Comparison of ENCODE assay signal across 9 mouse cellular contexts in the genomic region with DNA sequence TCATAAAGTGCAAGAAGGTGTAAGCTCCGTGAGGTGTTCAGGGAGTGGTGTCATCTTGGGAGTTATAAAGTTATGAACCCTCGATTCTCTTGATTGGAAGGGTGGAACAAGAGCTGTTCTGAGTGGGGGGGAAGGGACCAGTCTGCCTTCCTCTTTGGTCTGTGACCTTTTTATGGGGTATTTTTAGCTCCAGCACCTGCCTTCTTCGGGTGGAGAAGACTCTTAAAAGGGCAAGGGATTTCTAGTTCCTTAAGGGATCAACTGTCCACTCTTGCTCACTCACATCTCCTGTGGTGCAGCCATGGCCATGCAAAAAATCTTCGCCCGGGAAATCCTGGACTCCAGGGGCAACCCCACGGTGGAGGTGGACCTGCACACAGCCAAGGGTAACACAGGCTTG. TPM values are rescaled to one million over a fixed set of nuclear protein-coding genes. Genes with fewer than 3 reads are reported as not detected.
DNase-seq lines count a peak whose midpoint lies in the region; ATAC-seq and TF ChIP-seq lines count a peak whose summit lies in the region.
"Had no signal": no experiment of that assay in that cellular context is flagged by ENCODE, and none has a peak within 500 bp of the region (broad histone marks: within the 10 kb centered on the region; RNA-seq: fewer than 3 reads in every experiment).

No protein-coding gene starts in this region.

- ATAC-seq in kidney, embryonic 16.5 days (ENCODE audit: low FRiP score, low TSS enrichment): no peak
- no peak for ATAC-seq in heart, embryonic 15.5 days (replicated peaks; ENCODE audit: insufficient number of reproducible peaks, insufficient read depth, low FRiP score, low read depth)

- peaks cover 90% of the 10 kb centered on the region for H3K79me2 ChIP-seq in C2C12 (ENCODE audit: control insufficient read depth, insufficient read depth)

- H3K27ac ChIP-seq in kidney, embryonic 16.5 days (ENCODE audit: low read length): 0 out of 2 replicates have a peak overlapping the region, but pooled peaks have one; percentile 99
- H3K27ac ChIP-seq in heart, embryonic 15.5 days: peak overlapping the region; percentile 99

- 28% methylated on average over 6 of the region's 6 CpGs for WGBS in kidney, embryonic 16.5 days
- WGBS in heart, embryonic 15.5 days: 34% methylated on average over 6 of the region's 6 CpGs

- H3K9me3 ChIP-seq in kidney, embryonic 16.5 days (ENCODE audit: low read length): no peaks in the 10 kb centered on the region
- H3K9me3 ChIP-seq in heart, embryonic 15.5 days (replicated peaks): no peaks in the 10 kb centered on the region

- TF ChIP-seq CTCF in C2C12 (IDR thresholded peaks at IDR 0.05; ENCODE audit: control insufficient read depth, insufficient read depth, insufficient read length): no peak

- H3ac ChIP-seq in C2C12 (ENCODE audit: control insufficient read depth, insufficient read length, low read depth): peak overlapping the region; percentile 74

- H3K4me2 ChIP-seq in kidney, embryonic 16.5 days (replicated peaks; ENCODE audit: low read depth, low read length): no peak overlapping the region
- H3K4me2 ChIP-seq in heart, embryonic 15.5 days: peak overlapping the region; percentile 93

- no peaks in the 10 kb centered on the region for H3K27me3 ChIP-seq in kidney, embryonic 16.5 days (ENCODE audit: insufficient read depth, low read length)
- no peaks in the 10 kb centered on the region for H3K27me3 ChIP-seq in C2C12 (ENCODE audit: control insufficient read depth, insufficient read depth, insufficient read length)
- no peaks in the 10 kb centered on the region for H3K27me3 ChIP-seq in heart, embryonic 15.5 days

- peak overlapping the region; percentile 4; the same call in 1 of the 2 replicates for H3K9ac ChIP-seq in kidney, embryonic 16.5 days (replicated peaks; ENCODE audit: low read length)
- H3K9ac ChIP-seq in heart, embryonic 15.5 days: peak overlapping the region; percentile 59

- H3K36me3 ChIP-seq in kidney, embryonic 16.5 days (ENCODE audit: insufficient read depth, low read length): peaks cover 18% of the 10 kb centered on the region
- peaks cover 50% of the 10 kb centered on the region for H3K36me3 ChIP-seq in C2C12 (ENCODE audit: control insufficient read depth, insufficient read depth)
- H3K36me3 ChIP-seq in heart, embryonic 15.5 days: peaks cover 25% of the 10 kb centered on the region

- DNase-seq in gastrocnemius, adult 18-20 months (ENCODE audit: low spot score): peak; percentile 70
- DNase-seq in gastrocnemius, adult 8-10 months (ENCODE audit: low spot score in 2 of 2): no peak
- no peak for DNase-seq in kidney, postnatal 25 days
- no peak for DNase-seq in adipocyte (ENCODE audit: low spot score)
- no peak for DNase-seq in right cerebral cortex, postnatal 4 days
- DNase-seq: kidney, adult 9 months had no signal

- no peak overlapping the region for H3K4me3 ChIP-seq in kidney, embryonic 16.5 days (ENCODE audit: low read length)
- H3K4me3 ChIP-seq in C2C12 (ENCODE audit: insufficient read depth, poor library complexity, severe bottlenecking): peak overlapping the region; percentile 99
- H3K4me3 ChIP-seq in heart, embryonic 15.5 days: peak overlapping the region; percentile 98

- peaks cover 59% of the 10 kb centered on the region for H3K79me3 ChIP-seq in C2C12 (ENCODE audit: low read depth)

- peaks cover 31% of the 10 kb centered on the region for H3K4me1 ChIP-seq in kidney, embryonic 16.5 days (ENCODE audit: insufficient read depth, low read length)
- peaks cover 57% of the 10 kb centered on the region for H3K4me1 ChIP-seq in heart, embryonic 15.5 days (replicated peaks)

TF ChIP-seq in C2C12, 6 proteins besides CTCF, POLR2A, EP300 and RAD21:
- no peak for TF ChIP-seq CEBPB (IDR thresholded peaks at IDR 0.05; ENCODE audit: low read depth)
- TF ChIP-seq MYOG (IDR thresholded peaks at IDR 0.05; ENCODE audit: control insufficient read depth, extremely low read depth, insufficient read length): no peak
- TF ChIP-seq MAX (IDR thresholded peaks at IDR 0.05): no peak
- TF ChIP-seq MYOD1 (IDR thresholded peaks at IDR 0.05; ENCODE audit: control insufficient read depth, insufficient read length, low read depth): no peak
- no peak for TF ChIP-seq FOSL1 (IDR thresholded peaks at IDR 0.05; ENCODE audit: insufficient read depth, low read length, poor library complexity, severe bottlenecking)
- TF ChIP-seq USF1 (IDR thresholded peaks at IDR 0.05; ENCODE audit: low read depth): no peak

RNA-seq across cellular contexts. Expression of a gene that starts 0.6 kb away (rescaled TPM):
- total RNA-seq in gastrocnemius, adult 18-20 months (2021): 1,000 to 10,000 TPM; 5,616 to 7,081 TPM
- 1,000 to 10,000 TPM; 7,027 to 9,270 (median 7,380) TPM for total RNA-seq in gastrocnemius, adult 8-10 months (2022)
- polyA plus RNA-seq in kidney, embryonic 16.5 days (2015; fragmentation: Nextera tagmentation; extraction: Ambion mirVana): 23.1 and 28.0 TPM in 2 replicates
- polyA plus RNA-seq in C2C12 (2012; fragmentation: generic; extraction: Trizol): 1,151 TPM
- polyA plus RNA-seq in heart, embryonic 15.5 days (2015; fragmentation: Nextera tagmentation; extraction: Ambion mirVana): 389 and 492 TPM in 2 replicates

RNA-seq across cellular contexts. Expression of a gene that starts 3.1 kb away (rescaled TPM):
- total RNA-seq in gastrocnemius, adult 18-20 months (2021): 100 to 1,000 TPM; 217 to 233 TPM
- 100 to 1,000 TPM; 218 to 265 (median 251) TPM for total RNA-seq in gastrocnemius, adult 8-10 months (2022)
- 1,671 and 1,948 TPM in 2 replicates for polyA plus RNA-seq in kidney, embryonic 16.5 days (2015; fragmentation: Nextera tagmentation; extraction: Ambion mirVana)
- polyA plus RNA-seq in C2C12 (2012; fragmentation: generic; extraction: Trizol): 4,207 TPM
- polyA plus RNA-seq in heart, embryonic 15.5 days (2015; fragmentation: Nextera tagmentation; extraction: Ambion mirVana): 1,318 and 1,359 TPM in 2 replicates

RNA-seq across cellular contexts. Expression of a gene that starts 10.3 kb away (rescaled TPM):
- total RNA-seq in gastrocnemius, adult 18-20 months (2021): 100 to 1,000 TPM; 292 to 304 TPM
- 100 to 1,000 TPM; 276 to 326 (median 293) TPM for total RNA-seq in gastrocnemius, adult 8-10 months (2022)
- 229 and 235 TPM in 2 replicates for polyA plus RNA-seq in kidney, embryonic 16.5 days (2015; fragmentation: Nextera tagmentation; extraction: Ambion mirVana)
- polyA plus RNA-seq in C2C12 (2012; fragmentation: generic; extraction: Trizol): 136 TPM
- 279 TPM in 2 replicates for polyA plus RNA-seq in heart, embryonic 15.5 days (2015; fragmentation: Nextera tagmentation; extraction: Ambion mirVana)

RNA-seq across cellular contexts. Expression of a gene that starts 10.5 kb away (rescaled TPM):
- total RNA-seq in gastrocnemius, adult 18-20 months (2021): 10 to 100 TPM; 35.3 to 37.2 TPM
- 10 to 100 TPM; 34.9 to 41.1 (median 38.1) TPM for total RNA-seq in gastrocnemius, adult 8-10 months (2022)
- 130 and 137 TPM in 2 replicates for polyA plus RNA-seq in kidney, embryonic 16.5 days (2015; fragmentation: Nextera tagmentation; extraction: Ambion mirVana)
- 9.0 TPM for polyA plus RNA-seq in C2C12 (2012; fragmentation: generic; extraction: Trizol)
- polyA plus RNA-seq in heart, embryonic 15.5 days (2015; fragmentation: Nextera tagmentation; extraction: Ambion mirVana): 75.1 and 81.2 TPM in 2 replicates

RNA-seq across cellular contexts. Expression of a gene that starts 11.6 kb away (rescaled TPM):
- 100 to 1,000 TPM in 1 of 2 experiments, 10 to 100 TPM in 1; 83.4 to 103 TPM for total RNA-seq in gastrocnemius, adult 18-20 months (2021)
- total RNA-seq in gastrocnemius, adult 8-10 months (2022): 10 to 100 TPM; 77.0 to 99.5 (median 81.7) TPM
- polyA plus RNA-seq in kidney, embryonic 16.5 days (2015; fragmentation: Nextera tagmentation; extraction: Ambion mirVana): 206 and 209 TPM in 2 replicates
- polyA plus RNA-seq in C2C12 (2012; fragmentation: generic; extraction: Trizol): 75.4 TPM
- 168 and 186 TPM in 2 replicates for polyA plus RNA-seq in heart, embryonic 15.5 days (2015; fragmentation: Nextera tagmentation; extraction: Ambion mirVana)

Comparison
In these comparisons a context has a peak if more than half of its experiments do, and no peak if none do; other contexts are left out.
1. RNA of a gene that starts 0.6 kb away (polyA plus RNA-seq): 1,151 TPM in C2C12 (single experiment) and 389 to 492 TPM in heart, embryonic 15.5 days; 23.1 to 28.0 TPM in kidney, embryonic 16.5 days; every median in the first group is over 10 times any median in the second.